Mouse (Mus musculus) forebrain, embryonic 12.5 days (tissue): ENCODE measurements around the gene Kcnip4. TPM values are rescaled to one million over a fixed set of nuclear protein-coding genes. Genes with fewer than 3 reads are reported as not detected.
A peak's percentile ranks its signal among the peaks of the same experiment; 100 is the strongest.

Source experiments
- ATAC-seq: fragments of 200-750 bp; cut with Nextera tagmentation; 2 replicates; pipeline ENCODE4 v1.8.0; 2017; ENCODE audit warnings: moderate TSS enrichment; ENCODE audit not compliant: low FRiP score
- H3K27ac ChIP-seq: fragments of 300-500 bp; sonication (generic); 2 replicates; pipeline ENCODE4 v1.5.1; 2016; ENCODE audit warnings: mild to moderate bottlenecking
- H3K27me3 ChIP-seq: fragments of 300-500 bp; sonication (generic); 2 replicates; pipeline ENCODE4 v1.6.1; 2016; ENCODE audit warnings: mild to moderate bottlenecking
- H3K36me3 ChIP-seq: fragments of 300-500 bp; sonication (generic); replicated peaks from 2 replicates; pipeline ENCODE4 v1.6.1; 2016; ENCODE audit warnings: mild to moderate bottlenecking
- H3K4me1 ChIP-seq: fragments of 300-500 bp; sonication (generic); 2 replicates; pipeline ENCODE4 v1.6.1; 2016
- H3K4me2 ChIP-seq: fragments of 300-500 bp; sonication (generic); 2 replicates; pipeline ENCODE4 v1.6.1; 2016; ENCODE audit warnings: mild to moderate bottlenecking, moderate library complexity
- H3K4me3 ChIP-seq: fragments of 300-500 bp; sonication (generic); replicated peaks from 2 replicates; pipeline ENCODE4 v1.5.1; 2016; ENCODE audit warnings: mild to moderate bottlenecking
- H3K9ac ChIP-seq: fragments of 300-500 bp; sonication (generic); 2 replicates; pipeline ENCODE4 v1.6.1; 2016; ENCODE audit warnings: mild to moderate bottlenecking
- H3K9me3 ChIP-seq: fragments of 300-500 bp; sonication (generic); 2 replicates; pipeline ENCODE4 v1.6.1; 2016
- WGBS: fragments of 180-500 bp; shearing (Covaris S2); methylation state at CpG from one replicate; pipeline ENCODE4 v1.1.7; 2016; 5-methylcytosine and 5-hydroxymethylcytosine counted together
- polyA plus RNA-seq: library from polyadenylated mRNA; unstranded; fragments of >200 nt; fragmentation: Nextera tagmentation; extraction: Ambion mirVana; gene quantifications from 2 replicates; pipeline ENCODE4 v1.2.1, GENCODE M21; 2016

Gene Kcnip4
- polyA plus RNA-seq, 1 experiment from 2014 or later = 2.2 TPM

DNA sequence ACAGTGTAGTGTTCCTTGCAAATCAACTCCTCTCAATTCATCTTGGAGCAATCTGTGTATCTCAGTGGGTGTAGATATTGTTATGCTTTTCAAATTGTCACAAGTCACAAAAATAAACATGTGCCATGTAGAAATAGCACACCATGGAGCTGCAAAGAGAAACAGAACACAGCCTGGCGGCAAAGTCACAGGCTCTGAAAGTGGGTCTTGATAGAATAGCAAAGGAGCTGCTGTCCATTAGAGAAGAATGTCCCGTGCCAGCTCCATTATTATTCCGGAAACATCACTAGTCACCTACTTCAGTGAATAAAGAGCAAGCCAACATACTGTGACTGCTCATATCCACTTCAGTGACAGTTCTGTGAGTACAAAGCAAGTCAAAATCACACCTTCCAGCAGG lies 232.9 kb downstream of the Kcnip4 start:
- Histone ChIP-seq H3K27ac (no peak overlapping the region), H3K9ac (no peak overlapping the region), H3K9me3 (no peaks in the 10 kb centered on the region), H3K27me3 (no peaks in the 10 kb centered on the region), H3K36me3 (no peaks in the 10 kb centered on the region), H3K4me2 (no peak overlapping the region), H3K4me3 (no peak overlapping the region), H3K4me1 (no peaks in the 10 kb centered on the region)
- WGBS = 78% methylated on average over 3 of the region's 3 CpGs
- ATAC-seq = no peak

DNA sequence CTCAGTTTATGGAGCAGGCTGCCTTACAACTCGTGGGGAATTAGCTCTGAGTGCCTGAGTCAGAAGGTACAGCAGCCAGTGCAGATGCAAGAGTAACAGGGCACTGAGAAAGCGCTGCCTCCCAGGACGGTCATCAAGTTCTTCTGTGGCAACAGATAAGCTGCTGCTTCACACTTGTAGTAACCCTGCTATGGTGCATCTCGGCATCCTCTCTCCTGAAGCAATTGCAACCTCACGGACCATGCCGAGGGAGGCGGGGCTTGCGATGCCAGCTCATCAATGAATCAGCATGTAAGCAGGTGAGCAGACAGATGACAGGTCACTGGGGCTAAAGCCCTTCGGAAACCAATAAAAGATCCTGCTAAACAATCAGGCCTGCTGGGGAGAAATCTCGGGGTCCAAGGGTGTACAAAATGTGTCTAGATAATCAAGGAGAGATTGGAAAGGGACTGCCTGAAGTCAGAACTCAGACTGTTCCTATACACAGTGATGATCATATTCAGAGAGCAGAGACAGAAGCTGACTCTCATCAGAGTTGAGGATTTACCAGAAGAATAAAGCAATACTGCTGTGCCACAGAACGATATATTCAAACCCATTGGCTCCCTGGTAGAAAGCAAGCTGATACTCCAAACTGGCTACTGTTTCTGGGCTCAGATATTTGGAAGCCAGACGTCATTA lies 239.1 kb downstream of the Kcnip4 start:
- H3K9me3 ChIP-seq = no peaks in the 10 kb centered on the region
- H3K4me1 ChIP-seq = peaks cover 16% of the 10 kb centered on the region
- H3K27ac ChIP-seq = no peak overlapping the region
- peak overlapping the region; percentile 55 for H3K4me2 ChIP-seq
- WGBS = 14% methylated on average over 12 of the region's 12 CpGs
- H3K36me3 ChIP-seq = no peaks in the 10 kb centered on the region
- H3K4me3 ChIP-seq = peak overlapping the region; percentile 27
- no peaks in the 10 kb centered on the region for H3K27me3 ChIP-seq
- ATAC-seq = peak; percentile 42; the same call in 1 of the 2 replicates
- peak overlapping the region; percentile 34; the same call in 1 of the 2 replicates for H3K9ac ChIP-seq

DNA sequence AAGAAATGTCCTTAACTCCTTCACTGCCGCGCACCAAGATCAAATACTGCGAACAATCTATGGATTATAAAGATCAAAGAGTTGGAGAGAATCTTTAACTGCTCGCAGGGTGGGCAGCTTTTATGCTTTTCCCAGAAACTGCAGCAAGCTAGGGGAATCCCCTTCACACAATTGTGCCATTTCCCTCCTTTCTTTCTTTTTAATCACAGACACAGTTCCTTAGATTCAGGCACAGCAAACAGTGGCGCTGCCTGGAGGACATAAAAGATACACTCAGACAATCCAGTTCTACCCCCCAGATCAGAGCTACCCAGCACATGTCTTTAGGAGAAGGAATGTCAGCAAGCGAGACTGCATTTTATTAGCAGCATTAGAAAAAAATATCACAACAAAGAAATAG lies 239.9 kb downstream of the Kcnip4 start:
- H3K9me3 ChIP-seq = no peaks in the 10 kb centered on the region
- H3K4me3 ChIP-seq = 0 out of 2 replicates have a peak overlapping the region, but pooled peaks have one; percentile 5
- no peaks in the 10 kb centered on the region for H3K36me3 ChIP-seq
- peaks cover 16% of the 10 kb centered on the region for H3K4me1 ChIP-seq
- no peak overlapping the region for H3K9ac ChIP-seq
- H3K4me2 ChIP-seq = peak overlapping the region; percentile 55
- H3K27me3 ChIP-seq = no peaks in the 10 kb centered on the region
- peak; percentile 52 for ATAC-seq
- WGBS = 16% methylated on average over 6 of the region's 6 CpGs
- H3K27ac ChIP-seq = no peak overlapping the region

DNA sequence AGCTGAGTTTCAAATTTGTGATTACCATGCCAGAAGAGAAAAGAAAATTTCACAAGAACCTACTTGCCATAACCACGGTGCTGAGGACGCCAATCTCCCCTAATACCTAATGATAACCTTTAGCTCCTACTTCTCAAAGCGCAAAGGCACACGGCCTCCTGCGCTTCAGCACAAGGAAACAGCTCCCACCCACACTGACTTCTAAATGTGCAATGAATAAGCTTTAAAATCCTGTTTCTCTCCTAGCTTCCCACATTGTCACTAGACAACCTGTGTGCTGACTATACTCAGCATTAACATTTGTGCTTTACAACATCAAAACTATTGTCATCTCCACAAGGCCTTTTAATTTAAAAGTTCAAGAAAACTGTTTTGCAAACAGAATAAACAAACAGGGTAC lies 241.3 kb downstream of the Kcnip4 start:
- H3K27me3 ChIP-seq = no peaks in the 10 kb centered on the region
- H3K9ac ChIP-seq = no peak overlapping the region
- no peaks in the 10 kb centered on the region for H3K36me3 ChIP-seq
- H3K9me3 ChIP-seq = no peaks in the 10 kb centered on the region
- no peak overlapping the region for H3K27ac ChIP-seq
- peaks cover 16% of the 10 kb centered on the region for H3K4me1 ChIP-seq
- WGBS = 66% methylated on average over 5 of the region's 5 CpGs
- ATAC-seq = no peak
- H3K4me2 ChIP-seq = no peak overlapping the region
- H3K4me3 ChIP-seq = no peak overlapping the region

DNA sequence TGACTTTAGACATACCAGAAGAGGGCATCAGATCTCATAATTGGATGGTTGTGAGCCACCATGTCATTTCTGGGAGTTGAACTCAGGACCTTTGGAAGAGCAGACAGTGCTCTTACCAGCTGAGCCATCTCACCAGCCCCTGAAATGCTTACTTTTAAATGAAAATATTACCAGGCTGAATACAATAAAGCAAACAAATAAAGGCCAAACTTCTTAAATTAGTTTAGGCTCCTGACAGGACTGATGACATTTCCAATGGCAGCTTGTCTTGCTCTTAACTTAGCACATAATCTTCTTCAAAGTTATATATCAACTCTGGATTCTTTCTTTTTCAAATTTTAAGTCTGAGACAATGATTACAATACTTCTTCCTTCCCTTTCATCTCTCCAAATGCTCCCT lies 252.8 kb downstream of the Kcnip4 start:
- Histone ChIP-seq H3K36me3 (no peaks in the 10 kb centered on the region), H3K4me3 (no peak overlapping the region), H3K27ac (no peak overlapping the region), H3K9me3 (no peaks in the 10 kb centered on the region), H3K4me2 (no peak overlapping the region), H3K9ac (no peak overlapping the region), H3K27me3 (no peaks in the 10 kb centered on the region), H3K4me1 (no peaks in the 10 kb centered on the region)
- no peak for ATAC-seq

DNA sequence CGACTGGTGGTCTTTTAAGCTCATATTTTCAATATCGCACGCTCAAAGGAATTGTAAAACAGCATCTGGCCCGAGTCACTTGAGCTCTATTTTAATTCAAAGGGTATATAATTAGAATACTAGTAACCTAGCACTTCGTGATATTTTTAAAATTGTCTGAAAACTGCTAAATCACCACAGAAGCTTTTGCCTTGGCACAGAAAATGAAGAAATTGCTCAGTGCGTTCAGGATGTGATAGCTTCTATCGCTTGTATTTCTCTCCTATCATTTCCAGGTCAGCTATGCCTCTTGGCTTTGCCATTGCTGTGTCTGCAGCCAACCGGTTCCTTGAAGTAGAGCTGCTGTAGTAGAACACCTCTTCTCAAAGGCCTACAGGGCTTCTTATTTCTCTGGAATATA lies 255.9 kb downstream of the Kcnip4 start:
- Histone ChIP-seq H3K27ac (no peak overlapping the region), H3K9ac (no peak overlapping the region), H3K4me3 (no peak overlapping the region), H3K9me3 (no peaks in the 10 kb centered on the region), H3K27me3 (no peaks in the 10 kb centered on the region), H3K36me3 (no peaks in the 10 kb centered on the region), H3K4me2 (no peak overlapping the region), H3K4me1 (no peaks in the 10 kb centered on the region)
- no peak for ATAC-seq
- WGBS = 91% methylated on average over 8 of the region's 8 CpGs

DNA sequence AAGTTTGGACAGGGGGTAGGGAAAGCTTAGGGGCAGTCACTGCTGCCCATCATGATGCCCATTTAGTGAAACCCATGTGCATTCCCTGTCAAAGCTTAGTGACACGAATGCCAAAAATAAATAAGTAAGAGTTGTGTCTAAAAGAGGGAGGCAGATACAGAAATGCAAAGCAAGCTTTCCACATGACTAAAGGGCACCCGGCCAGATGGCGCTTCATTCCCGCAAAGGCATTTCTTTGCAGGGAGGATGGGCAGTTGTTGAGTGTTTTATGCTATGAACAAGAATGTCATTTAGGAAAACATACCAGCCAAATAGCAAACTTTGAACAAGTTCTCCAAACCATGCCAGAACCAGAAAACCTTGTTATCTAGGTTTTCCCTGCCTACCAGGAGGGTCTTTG lies 265.4 kb downstream of the Kcnip4 start:
- H3K9ac ChIP-seq = no peak overlapping the region
- H3K27me3 ChIP-seq = no peaks in the 10 kb centered on the region
- no peak overlapping the region for H3K4me2 ChIP-seq
- 92% methylated on average over 4 of the region's 4 CpGs for WGBS
- H3K4me1 ChIP-seq = no peaks in the 10 kb centered on the region
- no peak overlapping the region for H3K4me3 ChIP-seq
- no peak overlapping the region for H3K27ac ChIP-seq
- H3K9me3 ChIP-seq = no peaks in the 10 kb centered on the region
- no peak for ATAC-seq
- no peaks in the 10 kb centered on the region for H3K36me3 ChIP-seq

DNA sequence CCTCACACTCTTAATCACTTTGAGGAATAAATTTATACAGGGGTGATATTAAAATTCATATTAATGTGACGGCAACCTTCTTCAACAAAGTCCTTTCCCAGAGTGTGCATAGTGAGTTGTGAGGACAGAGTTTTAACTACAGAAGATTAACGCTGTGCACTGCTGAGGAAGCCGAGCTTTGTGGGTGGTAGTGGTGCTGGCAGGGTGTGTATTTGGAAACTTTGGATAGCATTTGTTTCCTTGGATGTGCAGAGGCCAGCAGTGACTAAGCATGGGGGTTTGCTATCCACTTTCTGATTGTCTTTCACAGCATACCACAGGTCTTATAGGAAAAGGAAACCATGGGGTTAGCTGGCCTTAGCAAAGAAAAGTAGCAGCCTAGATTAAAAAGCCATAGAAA lies 267.9 kb downstream of the Kcnip4 start:
- H3K4me2 ChIP-seq = no peak overlapping the region

DNA sequence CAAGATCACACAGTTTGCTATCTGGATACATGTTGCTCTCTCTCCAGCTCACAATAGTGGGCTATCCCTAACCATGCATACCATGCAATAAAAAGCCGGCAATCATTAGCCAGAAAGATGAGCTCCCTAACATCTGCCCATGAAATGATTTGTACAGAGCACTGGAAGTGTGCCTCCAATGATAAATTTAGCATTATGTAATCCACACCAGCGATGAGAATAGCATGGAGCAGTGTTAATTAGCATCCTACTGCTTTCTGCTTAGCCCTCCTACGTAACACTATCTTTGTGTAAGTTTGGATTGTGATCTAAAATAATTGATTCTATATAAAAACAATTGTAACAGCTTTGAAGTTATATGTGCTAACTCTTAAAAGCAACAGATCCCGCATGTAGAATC lies 268.7 kb downstream of the Kcnip4 start:
- Histone ChIP-seq H3K27ac (no peak overlapping the region), H3K27me3 (no peaks in the 10 kb centered on the region), H3K9me3 (no peaks in the 10 kb centered on the region), H3K4me2 (no peak overlapping the region), H3K36me3 (no peaks in the 10 kb centered on the region), H3K4me1 (no peaks in the 10 kb centered on the region), H3K4me3 (no peak overlapping the region), H3K9ac (no peak overlapping the region)
- WGBS = 83% methylated on average over 4 of the region's 4 CpGs
- ATAC-seq = no peak

More for the DNA sequence above, 267.9 kb downstream of the Kcnip4 start:
- WGBS = 83% methylated on average over 3 of the region's 3 CpGs
- H3K4me1 ChIP-seq = no peaks in the 10 kb centered on the region
- no peaks in the 10 kb centered on the region for H3K36me3 ChIP-seq
- H3K27ac ChIP-seq = no peak overlapping the region
- no peak overlapping the region for H3K9ac ChIP-seq
- no peak for ATAC-seq
- no peaks in the 10 kb centered on the region for H3K27me3 ChIP-seq
- no peaks in the 10 kb centered on the region for H3K9me3 ChIP-seq
- no peak overlapping the region for H3K4me3 ChIP-seq

DNA sequence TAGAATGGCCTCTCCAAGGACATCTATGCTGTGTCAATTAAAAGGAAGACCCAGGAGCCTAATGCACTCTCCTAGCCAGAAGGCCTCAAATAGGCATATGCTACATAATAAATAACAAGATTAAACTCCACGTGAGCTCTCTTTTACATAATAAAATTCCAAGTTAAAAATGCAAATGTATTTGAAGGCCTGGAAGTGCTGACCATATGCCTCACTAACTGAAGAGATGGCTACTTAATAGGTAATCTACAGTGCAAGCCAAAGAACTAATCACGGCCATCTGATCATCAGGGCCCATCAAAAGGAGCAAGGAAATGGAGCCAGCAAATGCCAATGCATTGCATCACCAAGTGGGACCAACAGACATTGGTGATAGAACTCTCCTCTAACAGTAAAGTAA lies 277.6 kb downstream of the Kcnip4 start:
- no peak overlapping the region for H3K4me2 ChIP-seq
- no peaks in the 10 kb centered on the region for H3K4me1 ChIP-seq
- no peak for ATAC-seq
- no peak overlapping the region for H3K4me3 ChIP-seq
- no peaks in the 10 kb centered on the region for H3K36me3 ChIP-seq
- H3K9me3 ChIP-seq = no peaks in the 10 kb centered on the region
- no peaks in the 10 kb centered on the region for H3K27me3 ChIP-seq
- WGBS = 85% methylated on average over 2 of the region's 2 CpGs
- H3K9ac ChIP-seq = no peak overlapping the region
- H3K27ac ChIP-seq = no peak overlapping the region

DNA sequence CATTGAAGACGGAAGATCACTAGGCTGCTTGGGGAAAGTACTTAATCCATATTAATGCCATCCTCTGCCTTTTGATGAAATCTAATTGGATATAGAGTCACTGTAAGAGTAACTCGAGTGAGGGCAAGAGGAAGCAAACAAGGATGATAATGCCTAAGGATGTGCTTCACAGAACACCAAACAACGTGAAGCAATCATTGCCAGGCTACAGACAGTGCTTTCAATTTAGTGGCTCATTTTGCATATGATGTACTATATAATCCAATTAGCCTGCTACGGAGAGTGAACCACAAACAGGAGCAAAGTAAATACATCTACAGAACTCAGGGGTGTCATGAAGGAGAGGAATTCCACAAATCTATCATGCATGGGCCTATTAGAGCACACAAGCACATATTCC lies 280.3 kb downstream of the Kcnip4 start:
- no peaks in the 10 kb centered on the region for H3K9me3 ChIP-seq
- 65% methylated on average over 4 of the region's 4 CpGs for WGBS
- H3K36me3 ChIP-seq = no peaks in the 10 kb centered on the region

DNA sequence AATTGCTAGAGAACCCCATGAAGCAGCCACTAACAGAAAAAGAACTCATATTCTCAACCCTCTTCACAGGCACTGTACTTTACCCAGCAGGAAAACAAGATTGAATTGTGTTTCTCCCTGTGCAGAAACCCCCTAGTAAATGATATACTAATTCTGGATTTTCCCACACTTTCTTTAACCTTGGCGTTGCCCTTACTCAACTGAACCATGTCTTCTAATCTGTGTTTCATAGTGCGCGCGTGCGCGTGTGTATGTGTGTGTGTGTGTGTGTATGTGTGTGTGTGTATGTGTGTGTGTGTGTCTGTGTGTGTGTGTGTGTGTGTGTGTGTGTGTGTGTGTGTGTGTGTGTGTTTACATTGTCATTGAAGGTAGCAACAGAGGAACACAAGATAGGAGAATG lies 283.0 kb downstream of the Kcnip4 start:
- 99% methylated on average over 6 of the region's 6 CpGs for WGBS
- H3K9ac ChIP-seq = no peak overlapping the region
- H3K27me3 ChIP-seq = no peaks in the 10 kb centered on the region
- no peaks in the 10 kb centered on the region for H3K36me3 ChIP-seq
- no peak overlapping the region for H3K27ac ChIP-seq
- H3K4me1 ChIP-seq = no peaks in the 10 kb centered on the region
- no peak overlapping the region for H3K4me2 ChIP-seq
- no peaks in the 10 kb centered on the region for H3K9me3 ChIP-seq
- no peak overlapping the region for H3K4me3 ChIP-seq
- no peak for ATAC-seq

More for the DNA sequence above, 280.3 kb downstream of the Kcnip4 start:
- no peaks in the 10 kb centered on the region for H3K27me3 ChIP-seq
- no peak overlapping the region for H3K27ac ChIP-seq
- no peak overlapping the region for H3K4me3 ChIP-seq
- ATAC-seq = no peak
- no peaks in the 10 kb centered on the region for H3K4me1 ChIP-seq
- H3K9ac ChIP-seq = no peak overlapping the region
- no peak overlapping the region for H3K4me2 ChIP-seq

DNA sequence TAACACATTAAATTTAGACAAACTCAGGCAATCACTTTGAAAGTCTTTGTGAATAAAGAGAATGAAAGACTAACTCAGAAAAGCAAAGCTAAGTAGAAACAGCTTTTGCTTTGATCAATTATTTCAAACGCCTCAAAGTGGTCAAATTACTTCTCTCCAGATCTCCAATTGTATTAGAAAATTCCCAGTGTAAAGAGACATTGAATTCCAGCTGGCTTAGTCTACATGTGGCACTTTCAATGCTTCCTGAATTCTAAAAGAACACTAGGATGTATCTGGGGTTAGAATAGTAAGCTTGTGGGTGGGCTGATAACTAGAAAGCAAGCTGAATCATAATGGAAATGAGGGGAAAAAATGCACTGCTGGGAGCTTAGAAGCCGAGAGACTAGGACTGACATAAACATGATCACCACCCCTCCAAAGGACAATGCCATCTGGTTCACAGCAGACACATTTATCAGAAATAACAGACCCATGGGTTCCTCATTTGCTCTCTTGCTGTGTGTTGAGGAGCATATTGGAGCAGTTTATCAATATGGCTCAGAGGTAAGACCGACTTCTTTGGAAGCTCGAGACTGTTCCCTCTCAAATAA lies 323.4 kb downstream of the Kcnip4 start:
- ATAC-seq = peak; percentile 39; the same call in 1 of the 2 replicates
- WGBS = 43% methylated on average over 4 of the region's 4 CpGs
- peaks cover 4% of the 10 kb centered on the region; the same call in 1 of the 2 replicates for H3K4me1 ChIP-seq
- no peak overlapping the region for H3K4me3 ChIP-seq
- H3K4me2 ChIP-seq = no peak overlapping the region
- H3K36me3 ChIP-seq = no peaks in the 10 kb centered on the region
- H3K27ac ChIP-seq = no peak overlapping the region
- H3K9ac ChIP-seq = no peak overlapping the region
- H3K9me3 ChIP-seq = no peaks in the 10 kb centered on the region
- H3K27me3 ChIP-seq = no peaks in the 10 kb centered on the region
